Mouse (Mus musculus): ENCODE data around the gene Ccdc82. TPM values are rescaled to one million over a fixed set of nuclear protein-coding genes. Genes with fewer than 3 reads are reported as not detected.

Ccdc82 gene
- total RNA-seq, 4 experiments from 2014 or later: 15.8 to 30.0 (median 21.9) TPM

DNA sequence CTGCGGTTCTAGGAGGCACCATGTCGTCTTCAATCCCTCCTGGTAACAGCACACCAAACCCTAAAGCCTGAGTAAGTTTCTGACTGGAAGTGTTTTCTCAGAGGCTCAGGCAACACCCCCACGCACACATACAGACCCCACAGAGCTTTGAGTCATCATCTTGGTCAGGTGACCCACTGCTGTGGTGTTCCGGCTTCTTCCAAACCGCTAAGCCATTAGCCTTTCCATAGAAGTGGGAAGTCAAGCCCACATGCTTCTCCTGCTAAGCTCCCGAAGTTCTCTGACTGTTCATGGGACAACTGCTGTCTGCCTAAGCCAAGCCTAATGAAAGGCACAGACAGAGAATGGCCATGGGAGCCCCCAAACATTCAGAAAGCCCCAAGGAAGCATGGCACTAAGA, 52.4 kb downstream of the Ccdc82 start:
- DNase-seq: no peak

DNA sequence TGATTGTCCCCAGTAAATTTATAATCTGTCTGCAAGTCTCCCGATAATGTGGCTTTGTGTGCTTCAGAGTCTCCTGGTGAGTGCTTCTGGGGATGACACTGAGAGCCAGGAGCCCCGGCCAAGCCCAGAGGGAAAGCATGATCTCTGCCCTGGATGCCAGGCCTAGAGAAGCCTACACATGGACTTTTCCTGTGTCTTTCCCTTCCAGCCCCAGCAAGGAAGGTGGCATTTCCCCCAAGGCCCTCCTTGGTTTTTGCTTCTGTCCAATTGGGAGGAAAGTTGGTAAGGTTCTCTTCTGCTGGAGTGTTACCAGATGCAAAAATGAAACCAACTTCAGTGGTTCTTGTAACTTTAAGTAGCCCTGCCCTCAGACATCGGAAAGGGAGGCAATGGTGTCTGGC, 53.3 kb downstream of the Ccdc82 start:
- DNase-seq: no peak

DNA sequence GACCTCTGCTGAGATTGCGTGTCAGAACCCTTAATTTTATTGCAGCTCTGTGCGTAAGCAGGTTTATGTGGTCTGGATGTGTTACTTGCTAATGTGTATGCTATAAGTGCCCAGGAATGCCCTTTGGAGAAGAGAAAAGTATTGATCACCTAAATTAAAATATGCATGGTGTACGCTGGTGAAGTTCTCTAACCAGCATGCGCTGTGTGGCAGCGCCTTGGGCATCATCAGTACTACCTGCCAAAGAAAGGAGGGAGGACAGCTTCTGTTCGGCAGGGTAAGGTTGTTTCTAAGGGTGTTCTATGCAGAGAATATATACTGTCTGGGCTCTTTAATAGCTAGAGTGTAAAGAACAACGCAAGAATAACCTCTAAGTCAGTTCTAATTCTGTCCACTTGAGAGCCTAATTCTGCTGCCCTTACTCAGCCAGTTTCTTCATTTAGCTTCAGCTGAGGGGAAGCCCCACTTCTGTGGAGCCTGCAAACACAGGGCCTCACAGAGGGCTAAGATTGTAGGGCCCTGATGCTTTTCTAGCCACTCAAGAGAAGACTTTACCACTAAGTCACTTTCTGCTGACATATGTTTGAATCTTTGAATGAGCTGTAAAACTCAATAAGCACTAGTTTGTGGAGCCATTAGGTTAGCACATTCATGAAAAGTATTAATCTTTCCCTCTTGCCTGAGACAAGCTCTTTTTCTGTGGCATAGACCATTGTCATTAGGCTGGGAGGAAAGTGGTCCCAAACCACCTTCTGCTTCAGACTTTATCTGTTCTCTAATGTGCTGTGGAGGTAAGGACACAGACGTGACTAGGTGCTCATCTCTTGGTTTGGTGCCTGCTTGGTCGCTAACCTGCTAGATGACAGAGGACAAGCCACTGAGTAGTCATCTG, 54.4 kb downstream of the Ccdc82 start:
- DNase-seq: no peak

DNA sequence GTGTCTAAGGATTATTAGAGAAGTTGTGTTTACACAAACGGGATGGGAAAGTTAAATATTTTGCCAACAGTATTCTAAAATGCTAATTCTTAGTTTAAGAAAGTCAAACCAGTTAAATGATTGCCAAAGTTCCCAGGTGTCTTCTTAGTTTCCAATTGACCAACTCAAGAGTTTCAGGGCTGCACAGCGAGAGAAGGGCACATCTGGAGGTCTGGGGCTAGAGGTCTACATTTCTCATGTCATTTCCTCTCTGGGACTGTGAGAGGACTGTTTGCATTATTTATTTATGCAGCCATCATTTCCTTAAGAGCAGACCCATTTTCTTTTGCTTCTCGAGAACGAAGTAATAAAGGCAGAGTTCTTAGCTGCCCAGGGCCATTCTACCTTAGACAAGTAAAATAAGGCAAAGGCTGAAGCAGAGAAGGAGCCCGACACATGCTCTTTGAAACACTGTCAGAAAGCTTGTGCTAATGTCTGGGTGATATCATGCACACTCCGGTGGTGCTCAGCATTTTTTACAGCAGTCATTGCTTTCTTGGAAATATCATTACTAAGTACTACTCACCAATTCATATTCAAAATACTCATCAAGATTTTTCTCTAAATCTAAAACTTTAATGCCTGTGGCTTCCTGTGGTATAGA, 55.5 kb downstream of the Ccdc82 start:
- DNase-seq: no peak

DNA sequence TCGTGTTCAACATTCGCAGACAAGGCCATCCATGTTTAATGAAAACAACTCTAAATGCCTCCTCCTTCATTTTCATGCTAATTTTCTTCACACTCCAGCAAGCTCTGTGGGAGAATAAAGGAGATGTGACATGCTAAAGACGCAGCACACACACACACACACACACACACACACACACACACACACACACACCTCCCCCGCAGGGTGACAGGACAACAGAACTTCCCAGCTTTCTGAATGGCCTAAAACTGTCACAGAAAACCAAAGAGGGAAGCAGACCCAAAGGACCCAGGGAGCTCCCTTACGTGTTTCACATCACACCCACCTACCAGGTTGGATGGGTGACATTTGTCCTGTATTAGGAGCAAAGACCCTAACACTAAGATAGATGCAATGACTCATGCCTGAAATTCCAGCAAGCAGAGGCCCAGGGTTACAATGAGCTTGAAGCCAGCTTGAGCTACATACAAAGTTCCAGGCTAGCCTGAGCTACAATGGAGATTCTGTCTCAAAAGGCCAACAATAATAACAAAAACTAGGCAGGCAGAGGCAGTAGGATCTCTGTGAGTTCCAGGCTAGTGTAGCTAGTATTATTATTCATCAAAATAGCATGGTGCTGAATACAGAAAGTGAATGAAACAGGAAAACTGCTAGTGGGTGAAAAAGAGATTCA, 56.5 kb downstream of the Ccdc82 start:
- no peak for DNase-seq

DNA sequence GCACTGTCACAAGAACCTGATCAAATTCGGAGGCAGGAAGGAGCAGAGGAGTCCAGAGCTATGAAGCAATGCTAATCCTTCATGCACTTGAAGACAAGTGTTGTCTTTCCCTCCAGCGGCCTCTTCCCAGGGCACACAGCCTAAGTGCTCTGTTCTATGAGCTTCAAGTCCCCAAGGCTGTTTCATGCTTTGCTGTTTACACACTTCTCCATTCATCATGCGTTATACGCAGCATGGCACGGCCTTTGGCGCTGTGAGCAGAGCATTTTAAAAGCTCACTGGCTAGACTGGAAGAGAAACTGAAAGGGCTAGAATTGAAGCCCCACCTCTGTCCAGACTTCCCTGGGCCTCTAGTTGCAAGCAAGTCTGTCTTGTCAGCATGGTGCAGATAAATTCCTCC, 57.2 kb downstream of the Ccdc82 start:
- peak; percentile 75 for DNase-seq

- DNase-seq: no peak
These were observed 59.7 kb downstream of the Ccdc82 start for GRCm38 (mm10) chr9:13306471-13306870.

DNA sequence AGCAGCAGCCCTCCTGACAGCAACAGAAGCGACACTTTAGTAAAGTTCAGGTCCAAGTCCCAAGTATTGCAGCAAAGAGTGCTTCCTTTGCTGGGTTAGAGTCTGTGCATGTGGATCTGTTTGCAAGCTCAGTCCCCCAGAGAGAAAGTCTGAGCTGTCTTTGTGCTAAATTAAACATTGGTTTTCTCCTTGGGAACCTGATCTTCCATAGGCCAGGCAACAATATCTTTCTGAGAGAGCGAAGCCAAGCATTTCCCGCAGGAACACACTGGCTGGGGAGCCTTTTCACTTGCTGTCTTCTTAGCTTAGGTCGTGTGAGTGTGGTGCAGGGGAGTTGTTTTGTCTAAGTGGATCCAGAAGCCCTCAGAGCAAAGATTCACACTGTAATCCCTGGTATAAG, 60.5 kb downstream of the Ccdc82 start:
- DNase-seq: no peak

- DNase-seq: no peak
These were observed 62.0 kb downstream of the Ccdc82 start for GRCm38 (mm10) chr9:13308718-13309117.

GRCm38 (mm10) chr9:13309807-13310206, 63.1 kb downstream of the Ccdc82 start:
- no peak for DNase-seq

- DNase-seq: no peak
These were observed 63.5 kb downstream of the Ccdc82 start for GRCm38 (mm10) chr9:13310236-13310635.

- DNase-seq: no peak
These were observed 64.3 kb downstream of the Ccdc82 start for GRCm38 (mm10) chr9:13311094-13311493.

DNA sequence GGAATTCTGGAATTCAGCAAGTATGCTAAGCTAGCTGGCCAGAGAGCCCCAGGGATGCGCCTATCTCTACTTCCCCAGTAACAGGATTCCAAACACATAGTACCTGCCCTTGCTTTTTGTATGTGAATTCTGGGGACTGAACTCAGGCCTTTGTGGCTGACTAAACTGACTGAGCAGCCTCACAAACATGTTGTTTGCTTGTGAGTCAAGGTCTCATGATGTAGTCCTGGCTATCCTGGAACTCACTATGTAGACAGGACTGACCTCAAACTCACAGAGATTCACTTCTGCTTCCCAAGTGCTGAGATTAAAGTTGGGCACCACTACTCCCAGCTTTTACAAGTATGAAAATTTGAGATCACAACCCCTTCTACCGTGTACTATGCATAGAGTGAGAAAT, 67.2 kb downstream of the Ccdc82 start:
- no peak for DNase-seq

- DNase-seq: no peak
These were observed 67.8 kb downstream of the Ccdc82 start for GRCm38 (mm10) chr9:13314577-13315004.

DNA sequence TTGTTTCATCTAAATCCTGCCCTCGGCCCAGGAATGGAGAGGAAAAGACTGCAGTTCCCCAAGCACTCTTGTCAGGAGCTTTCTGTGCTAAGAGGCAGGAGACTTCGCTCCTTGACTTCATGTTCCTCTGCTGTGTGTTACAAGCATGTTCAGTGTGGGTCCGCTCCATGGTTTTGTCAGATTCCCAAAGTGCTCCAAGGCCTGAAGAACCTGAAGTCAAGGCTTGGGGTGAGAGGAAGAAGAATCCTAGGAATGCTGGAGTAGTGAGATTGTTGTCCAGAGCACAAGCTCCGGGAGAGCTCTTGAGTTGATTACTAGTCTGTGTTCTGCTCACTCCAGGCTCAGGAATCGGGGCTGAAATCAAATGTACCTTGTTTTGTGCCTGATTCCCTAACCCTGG, 68.6 kb downstream of the Ccdc82 start:
- DNase-seq: no peak

DNA sequence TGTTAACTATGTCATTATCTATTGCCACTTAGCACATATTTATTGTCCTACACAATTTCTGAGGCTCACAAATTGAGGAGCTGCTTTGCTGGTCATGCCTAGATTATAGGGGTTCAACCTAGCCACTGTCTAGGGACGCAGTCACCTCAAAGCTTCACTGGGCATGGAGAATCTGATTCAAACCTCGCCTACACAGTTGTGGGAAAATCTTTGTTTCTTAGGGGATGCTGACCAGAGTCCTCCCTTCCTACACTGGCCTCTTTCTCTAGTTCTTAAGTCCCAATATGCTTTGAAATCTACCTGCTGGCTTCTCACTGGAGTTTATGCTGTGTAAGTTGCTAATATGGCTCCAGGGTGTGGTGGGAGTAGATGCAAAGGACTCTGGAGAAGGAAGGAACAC, 72.8 kb downstream of the Ccdc82 start:
- DNase-seq: no peak

DNA sequence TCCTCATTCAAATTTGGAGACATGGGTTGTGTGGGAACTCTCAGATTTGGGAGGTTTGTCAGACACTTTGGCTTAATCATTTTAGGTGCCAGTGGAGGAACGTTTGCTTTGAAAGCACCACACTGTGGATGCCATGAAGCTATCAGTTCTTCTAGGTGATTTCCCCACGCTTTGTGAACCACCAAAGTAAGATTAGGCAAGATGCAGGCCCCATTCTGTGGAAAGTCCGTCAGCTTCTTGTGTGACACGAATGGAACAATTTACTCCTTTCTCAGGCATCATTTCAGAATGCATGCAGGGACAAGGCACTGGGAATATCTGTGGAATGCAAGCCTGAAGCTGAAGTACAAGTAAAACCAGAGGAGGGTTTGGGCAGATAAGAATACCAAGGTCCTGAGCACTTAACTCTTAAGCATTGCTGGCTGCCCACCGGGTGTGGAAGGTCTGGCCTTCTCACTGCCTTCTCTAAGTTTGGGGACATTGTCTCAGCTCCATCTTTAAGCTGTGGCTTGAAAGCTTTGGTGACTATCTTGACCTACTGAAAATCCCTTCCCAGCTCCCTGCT, 74.1 kb downstream of the Ccdc82 start:
- DNase-seq: no peak

DNA sequence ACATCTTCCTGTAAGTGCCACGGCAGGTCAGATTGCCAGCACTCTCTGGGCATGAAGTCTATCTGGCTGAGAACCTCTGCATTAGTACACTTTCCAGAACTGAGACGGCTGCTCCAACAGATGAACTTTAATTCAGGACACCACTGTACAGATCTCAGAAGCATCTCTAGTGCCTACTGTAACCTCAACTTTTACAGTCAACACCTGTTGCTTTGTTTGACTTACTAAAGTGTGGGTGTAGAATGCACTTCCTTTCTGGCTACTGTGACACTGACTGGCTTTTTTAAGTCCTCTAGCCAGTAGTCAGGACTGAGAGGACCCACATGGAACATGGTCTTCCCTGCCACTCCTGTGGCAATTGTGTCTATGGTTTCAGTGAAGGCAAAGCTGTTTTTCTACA, 76.3 kb downstream of the Ccdc82 start:
- no peak for DNase-seq

- DNase-seq: no peak
These were observed 76.9 kb downstream of the Ccdc82 start for GRCm38 (mm10) chr9:13323612-13324011.

All from adrenal gland, adult 8-10 months (tissue).